Mouse (Mus musculus): ENCODE measurements at regions not wholly inside any gene's neighbourhood (a gene's known extent, or its start where the extent isn't known, plus 50 kb on each side); places are given as distances from the start of the nearest gene placed in this dataset.

DNA sequence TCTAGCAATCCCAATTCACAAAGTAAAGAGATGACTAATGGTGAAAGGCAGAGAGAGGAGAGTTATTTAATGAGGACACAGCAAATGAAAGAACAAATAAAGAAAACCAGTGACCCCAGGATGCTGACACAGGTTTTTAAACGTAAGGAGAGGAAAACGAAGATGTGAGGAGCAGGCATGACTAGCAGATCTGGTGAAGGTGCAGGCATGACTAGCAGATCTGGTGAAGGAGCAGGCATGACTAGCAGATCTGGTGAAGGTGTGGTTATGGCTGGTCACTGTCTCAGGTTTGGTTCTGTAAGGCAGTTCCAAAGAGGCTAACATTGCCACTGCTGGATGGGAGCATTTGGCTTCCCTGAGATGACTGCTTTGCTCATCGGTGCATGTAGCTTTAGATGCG is 57.0 kb downstream of the Mbl2 start:
- DNase-seq (ENCODE audit: low spot score in 2 of 2) = no peak

DNA sequence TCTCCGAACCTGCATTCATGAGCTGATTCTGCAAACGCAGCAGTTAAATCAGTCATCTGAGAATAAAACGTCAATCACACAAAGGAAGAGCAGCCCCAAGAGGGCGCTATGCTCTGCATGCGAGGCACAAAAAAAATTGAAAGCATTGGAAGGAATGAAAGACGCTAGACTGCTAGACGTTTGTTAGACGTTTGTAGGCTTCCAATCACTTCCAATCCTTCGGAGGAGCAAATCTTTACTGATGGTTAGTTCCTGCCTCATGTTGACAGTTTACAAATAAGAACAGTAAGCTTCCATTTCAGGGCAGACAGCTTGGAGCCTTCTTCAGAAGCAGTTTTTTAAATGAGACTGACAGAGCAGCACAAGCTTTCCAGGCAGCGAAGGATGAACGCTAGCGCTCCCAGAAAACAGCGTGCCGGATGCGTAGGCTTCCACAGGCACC is 62.5 kb downstream of the Mbl2 start:
- no peak for DNase-seq (ENCODE audit: low spot score in 2 of 2)

DNA sequence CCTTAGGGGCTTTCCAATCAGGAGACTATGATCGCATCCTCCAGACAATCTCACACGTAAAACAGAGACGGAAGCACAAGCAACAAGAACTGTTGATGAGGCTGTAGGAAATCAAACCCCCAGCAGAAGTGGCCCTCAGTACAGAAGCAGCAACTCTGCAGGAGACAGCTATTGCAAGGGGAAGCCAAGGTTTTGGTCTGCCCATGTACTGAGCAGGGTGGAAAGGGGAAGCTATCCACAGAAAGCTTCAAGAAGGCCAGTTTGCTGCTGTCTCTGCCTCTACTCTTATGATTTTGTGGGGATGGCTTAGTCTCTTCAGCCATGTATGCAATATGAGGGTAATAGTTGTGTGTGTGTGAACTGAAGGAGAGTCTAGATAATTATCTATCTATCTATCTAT is 63.3 kb downstream of the Mbl2 start:
- no peak for DNase-seq (ENCODE audit: low spot score in 2 of 2)

DNA sequence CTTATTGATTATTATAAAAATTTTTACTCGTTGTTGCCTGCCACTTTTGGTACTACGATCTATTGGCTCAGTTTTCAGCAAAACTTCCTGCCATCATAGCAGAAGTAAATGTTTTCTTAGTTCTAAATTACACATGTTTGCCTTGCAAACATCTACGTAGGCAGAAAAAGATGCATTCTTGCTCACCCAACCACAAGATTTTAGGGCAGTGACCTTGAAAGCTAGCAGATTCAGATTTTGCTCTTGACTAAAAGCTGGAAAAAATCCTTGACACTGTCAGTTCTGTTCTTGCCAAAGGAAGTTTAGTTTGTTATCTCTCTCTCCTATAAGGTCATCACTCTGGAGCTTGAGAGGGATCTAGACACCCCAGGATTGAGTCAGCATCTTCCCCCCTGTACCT is 66.8 kb downstream of the Mbl2 start:
- no peak for DNase-seq (ENCODE audit: low spot score in 2 of 2)

DNA sequence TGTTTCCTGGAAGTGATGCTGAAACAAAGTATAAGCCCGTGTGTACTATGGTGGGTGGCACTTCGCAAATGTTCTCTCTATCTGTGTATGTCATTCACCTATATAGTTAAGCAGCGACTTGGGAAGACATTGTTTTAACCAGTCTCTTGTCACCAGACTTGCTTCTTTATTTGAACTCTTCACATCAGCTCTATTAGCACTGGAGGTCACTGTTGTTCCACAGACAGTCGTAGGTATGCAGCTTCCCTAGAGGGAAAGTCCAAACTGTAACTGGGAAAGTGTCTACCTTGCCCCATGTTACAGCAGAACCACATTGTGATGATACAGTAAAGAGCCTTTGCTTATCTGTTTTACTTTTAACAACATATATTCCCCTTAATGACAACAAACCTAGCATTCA is 69.5 kb downstream of the Mbl2 start:
- no peak for DNase-seq (ENCODE audit: low spot score in 2 of 2)

DNA sequence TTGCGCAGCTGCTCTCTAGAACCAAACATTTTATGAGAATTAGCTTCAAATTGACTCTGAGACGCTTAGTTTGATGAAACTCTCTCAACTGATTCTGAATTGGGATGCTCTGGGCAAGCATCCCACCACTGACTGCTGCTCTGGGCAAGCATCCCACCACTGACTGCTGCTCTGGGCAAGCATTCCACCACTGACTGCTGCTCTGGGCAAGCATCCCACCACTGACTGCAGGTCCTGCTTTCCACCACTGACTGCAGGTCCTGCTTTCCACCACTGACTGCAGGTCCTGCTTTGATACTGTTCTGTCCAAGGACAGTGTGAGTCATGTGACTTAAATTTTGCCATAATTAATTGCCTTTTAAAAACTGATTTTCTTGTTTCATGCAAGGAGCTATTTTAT is 73.6 kb downstream of the Mbl2 start:
- no peak for DNase-seq (ENCODE audit: low spot score in 2 of 2)

DNA sequence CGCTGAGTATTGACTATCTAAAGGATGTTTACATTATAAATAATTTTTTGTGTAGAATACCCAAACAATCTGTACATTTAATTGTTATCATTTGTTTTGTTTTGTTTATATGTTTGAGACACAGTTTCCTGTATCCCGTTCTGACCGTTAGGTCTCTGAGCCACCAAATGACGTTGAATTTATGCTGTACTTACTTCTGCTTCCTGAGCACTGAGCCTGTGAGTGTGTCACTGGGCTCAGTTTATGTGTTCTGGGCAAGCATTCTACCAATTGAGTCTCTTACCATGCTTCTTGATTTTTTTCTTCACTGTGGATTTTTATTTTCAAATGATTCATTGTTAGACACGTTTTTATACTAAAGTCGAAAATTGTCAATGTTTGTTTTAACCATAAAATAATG is 74.2 kb downstream of the Mbl2 start:
- DNase-seq (ENCODE audit: low spot score in 2 of 2) = no peak

DNA sequence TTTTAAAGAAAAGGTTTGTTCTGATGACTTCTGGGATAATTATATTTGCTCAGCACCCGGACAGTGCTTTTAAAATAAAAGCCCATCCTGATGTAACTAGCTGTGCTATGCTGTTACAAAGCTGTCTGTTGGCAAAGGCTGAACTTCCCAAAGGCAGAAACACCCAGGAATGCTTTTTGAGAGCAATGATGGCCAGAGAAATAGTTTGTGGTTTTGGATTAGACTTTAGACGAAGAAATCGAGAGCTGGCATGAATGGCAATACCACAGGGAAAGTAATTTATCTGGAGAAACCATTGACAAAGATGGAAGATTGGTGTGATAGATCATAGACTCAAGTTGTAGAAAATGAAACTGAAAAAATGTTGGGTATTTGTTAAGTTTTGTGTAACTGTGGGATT is 84.6 kb downstream of the Mbl2 start:
- DNase-seq (ENCODE audit: low spot score in 2 of 2) = no peak

DNA sequence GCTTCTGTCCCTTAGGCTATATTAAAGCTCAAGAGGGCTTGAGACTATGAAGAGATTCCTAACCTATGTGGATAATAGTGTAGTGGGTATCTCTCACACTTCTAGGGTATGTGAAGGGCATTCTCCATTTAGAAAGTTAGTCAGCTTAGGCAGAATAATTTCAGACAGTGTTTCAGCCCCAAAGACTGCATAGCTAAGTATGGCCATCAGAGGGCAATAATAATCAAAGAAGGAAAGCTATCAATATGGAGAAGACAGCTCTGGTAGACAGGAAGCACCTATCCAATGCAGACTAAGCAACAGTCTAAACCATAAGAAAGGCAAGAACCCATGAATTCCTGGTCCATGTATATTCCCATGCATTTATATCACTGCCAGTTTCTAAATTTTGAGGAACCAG is 95.0 kb downstream of the Mbl2 start:
- no peak for DNase-seq (ENCODE audit: low spot score in 2 of 2)

DNA sequence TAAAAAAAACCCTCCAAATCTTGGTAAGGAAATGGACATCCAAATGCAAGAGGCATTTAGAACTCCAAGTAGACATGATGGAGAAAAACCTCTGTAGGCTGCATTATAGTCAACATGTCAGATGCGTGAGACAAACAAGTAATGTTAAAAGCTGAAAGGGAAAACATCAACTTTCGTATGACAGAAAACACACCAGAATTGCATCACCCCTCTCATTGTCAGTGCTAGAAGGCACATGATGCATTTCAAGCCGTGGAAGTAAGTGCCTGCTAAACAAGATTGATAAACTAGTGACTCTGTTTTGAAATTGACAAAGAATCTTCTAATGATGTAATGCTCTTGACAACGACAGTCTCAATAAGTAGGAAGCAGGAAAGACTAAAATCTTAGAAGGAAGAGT is 96.1 kb downstream of the Mbl2 start:
- no peak for DNase-seq (ENCODE audit: low spot score in 2 of 2)

DNA sequence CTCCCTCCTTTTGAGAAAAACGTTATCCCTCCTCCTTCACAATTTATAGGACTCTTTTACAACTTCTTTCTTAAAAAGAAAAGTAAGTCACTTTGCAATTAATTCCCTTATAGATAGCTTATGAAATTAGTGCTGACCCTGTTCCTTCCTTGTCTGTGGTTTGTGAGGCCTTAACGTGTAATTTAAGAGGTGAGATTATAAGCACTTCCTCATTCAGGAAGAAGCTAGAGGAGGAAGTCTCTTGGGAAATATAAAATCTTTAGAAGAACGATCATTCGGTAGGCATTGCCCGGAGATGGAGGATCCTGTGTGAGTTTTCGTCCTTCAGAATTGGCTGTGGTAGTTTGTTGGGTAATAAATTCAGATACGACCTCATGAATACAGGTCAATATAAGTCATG is 98.0 kb downstream of the Mbl2 start:
- DNase-seq (ENCODE audit: low spot score in 2 of 2) = no peak

DNA sequence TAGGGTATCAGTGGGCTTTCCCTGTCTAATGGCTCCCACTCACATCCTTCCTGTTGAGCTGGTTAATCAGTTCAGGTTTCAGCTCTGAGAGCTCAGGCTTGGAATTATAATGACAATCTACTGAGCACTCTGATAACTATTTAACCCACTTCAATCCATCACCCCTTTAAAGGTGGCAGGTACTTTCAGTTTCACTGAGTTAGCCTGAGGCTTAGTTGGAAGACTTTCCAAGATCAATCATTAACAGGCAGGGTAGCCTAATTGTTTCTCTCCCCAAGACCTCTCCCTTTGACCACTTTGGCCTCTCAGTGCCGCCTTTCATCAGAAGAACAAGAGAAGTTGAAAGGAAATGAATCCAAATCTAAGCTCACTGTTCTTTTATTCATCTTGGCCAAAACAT is 99.1 kb downstream of the Mbl2 start:
- DNase-seq (ENCODE audit: low spot score in 2 of 2) = no peak

DNA sequence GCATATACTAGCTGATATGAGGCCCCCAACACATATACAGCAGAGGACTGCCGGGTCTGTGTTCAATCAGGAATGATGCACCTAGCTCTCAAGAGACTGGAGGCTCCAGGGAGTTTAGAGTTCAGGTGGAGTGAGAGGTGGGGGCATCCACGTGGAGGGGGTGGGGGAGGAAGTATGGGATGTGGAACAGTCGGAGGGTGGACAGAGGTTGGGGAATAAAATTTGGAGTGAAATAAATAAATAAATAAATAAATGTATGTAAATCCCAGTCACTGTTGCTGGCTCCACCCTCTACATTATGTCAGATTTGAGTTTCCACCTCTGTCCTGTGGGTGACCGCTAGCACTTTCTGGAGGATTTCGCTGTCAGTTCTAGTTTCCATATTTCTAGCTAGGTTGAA is 111.7 kb downstream of the Mbl2 start:
- no peak for DNase-seq (ENCODE audit: low spot score in 2 of 2)

DNA sequence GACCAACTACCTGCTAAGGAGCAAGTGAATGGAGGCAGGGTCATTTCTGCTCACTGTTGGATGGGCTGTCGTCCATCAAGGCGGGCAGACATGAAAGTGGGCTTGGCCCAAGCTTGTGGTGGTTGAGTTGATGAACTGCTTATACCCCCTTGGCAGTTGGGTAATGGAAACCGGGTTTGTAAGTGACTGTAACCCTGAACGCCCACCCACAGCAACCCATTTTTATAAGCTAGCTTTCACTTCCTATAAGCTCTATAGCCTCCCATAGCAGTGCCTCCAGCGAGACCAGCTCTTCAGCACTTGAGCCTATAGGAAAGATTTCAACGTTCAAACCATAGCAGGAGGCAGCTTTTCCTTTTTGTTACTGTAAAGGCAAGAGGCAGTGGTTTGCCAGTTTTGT is 116.2 kb downstream of the Mbl2 start:
- DNase-seq (ENCODE audit: low spot score in 2 of 2) = no peak

DNA sequence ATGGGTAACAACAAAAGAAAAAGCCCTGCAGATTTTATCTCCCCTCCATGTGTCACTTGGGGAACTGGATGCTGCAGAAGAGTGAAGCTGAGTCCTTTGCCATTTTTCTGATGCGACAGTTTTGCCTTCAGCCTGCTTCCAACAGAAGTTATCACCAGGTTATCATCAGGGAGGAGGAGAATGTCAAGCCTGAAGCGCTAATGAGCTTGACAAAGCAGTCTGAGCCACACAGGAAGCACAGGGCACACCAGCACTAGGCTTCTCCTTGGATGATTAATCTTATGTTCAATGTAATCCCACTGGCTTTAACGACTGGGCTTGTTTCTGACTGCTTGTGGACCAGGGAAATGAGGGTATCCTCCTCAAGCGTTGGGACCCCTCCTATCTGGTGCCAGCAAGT is 122.2 kb downstream of the Mbl2 start:
- DNase-seq (ENCODE audit: low spot score in 2 of 2) = no peak

DNA sequence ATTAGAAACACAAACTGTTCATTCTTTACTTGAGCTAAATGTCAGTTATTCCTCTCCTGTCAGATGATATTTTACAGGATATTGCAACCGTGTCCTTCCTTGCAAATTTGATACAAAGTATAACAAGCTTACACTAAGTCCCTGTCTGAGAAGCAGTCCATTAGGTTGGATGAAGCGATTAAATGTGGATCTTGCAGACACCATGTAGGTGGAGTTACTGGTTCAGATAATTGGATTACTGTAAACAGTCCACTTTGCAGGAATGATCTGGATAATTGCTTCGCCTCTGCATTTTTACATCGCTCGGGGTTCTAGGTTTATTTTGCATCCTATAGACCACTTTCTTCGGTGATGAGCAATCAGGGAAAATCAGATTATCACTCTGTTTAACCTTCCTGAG is 126.2 kb downstream of the Mbl2 start:
- no peak for DNase-seq (ENCODE audit: low spot score in 2 of 2)

DNA sequence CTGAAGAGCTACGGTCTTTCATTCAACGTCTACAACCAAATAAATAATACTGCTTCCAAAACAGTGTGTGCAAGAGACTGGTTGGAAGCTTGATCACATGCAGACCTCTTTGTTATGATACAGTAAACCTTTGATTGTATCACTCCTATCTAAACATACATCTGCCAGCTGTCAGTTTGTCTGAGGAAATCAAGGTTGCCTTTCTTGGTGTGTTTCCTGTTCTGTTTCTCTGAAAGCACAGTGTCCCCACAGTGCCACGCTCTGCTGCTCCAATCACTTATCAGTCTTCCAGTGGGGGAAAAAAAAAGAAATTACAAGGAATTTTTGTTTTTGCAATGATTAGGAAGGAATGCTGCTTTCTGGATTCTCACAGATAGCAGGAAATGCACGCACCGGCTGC is 139.2 kb downstream of the Mbl2 start:
- no peak for DNase-seq (ENCODE audit: low spot score in 2 of 2)

DNA sequence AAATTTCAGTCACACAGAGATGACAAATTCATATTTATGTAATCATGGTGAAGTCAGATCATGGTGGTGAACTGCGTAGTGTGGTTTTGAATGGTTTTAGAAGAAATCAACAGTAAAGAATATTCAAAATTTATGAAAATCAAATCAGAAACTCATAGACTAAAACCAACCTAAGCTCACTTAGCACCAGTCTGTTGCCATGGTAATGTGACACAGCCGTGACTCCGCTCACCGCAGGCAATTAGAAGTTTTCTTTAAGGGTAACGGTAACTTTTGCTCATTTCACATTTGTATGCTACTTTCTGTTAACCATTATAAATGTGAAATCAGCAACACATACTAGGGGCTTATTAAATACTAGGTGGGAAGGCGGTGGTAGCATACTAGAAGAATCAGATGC is 147.0 kb downstream of the Mbl2 start:
- no peak for DNase-seq (ENCODE audit: low spot score in 2 of 2)

DNA sequence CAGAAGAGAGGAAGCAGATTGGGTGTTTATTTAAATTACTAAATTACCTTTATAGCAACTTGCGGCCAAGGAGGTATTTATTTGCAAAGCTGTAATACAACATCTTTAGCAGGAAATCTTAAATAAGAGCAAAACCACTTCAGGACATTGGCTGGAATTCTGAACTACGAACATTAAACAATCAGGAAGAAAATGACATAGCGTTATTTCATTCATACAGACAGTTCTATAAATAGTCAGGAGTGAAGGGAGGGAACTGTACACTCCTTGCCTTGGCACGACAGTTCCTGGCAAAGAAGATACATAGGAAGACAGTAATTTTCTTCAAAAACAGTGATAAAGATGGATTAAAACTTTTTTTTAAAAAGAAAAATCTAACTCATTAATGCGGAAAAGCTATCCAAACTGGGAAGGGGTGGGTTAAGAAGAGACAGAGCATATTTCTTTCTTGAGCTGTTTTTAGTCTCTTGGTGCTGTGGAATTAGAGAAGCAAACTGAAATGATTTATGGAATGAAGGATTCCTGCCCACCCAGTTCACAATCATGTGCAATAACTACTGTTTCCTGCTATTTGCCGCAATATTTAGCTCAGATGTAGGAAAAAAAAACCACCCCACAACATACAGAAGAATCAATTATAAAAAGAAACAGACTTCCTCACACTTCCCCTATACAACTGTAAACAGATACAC is 147.9 kb downstream of the Mbl2 start:
- DNase-seq (ENCODE audit: low spot score in 2 of 2) = no peak

DNA sequence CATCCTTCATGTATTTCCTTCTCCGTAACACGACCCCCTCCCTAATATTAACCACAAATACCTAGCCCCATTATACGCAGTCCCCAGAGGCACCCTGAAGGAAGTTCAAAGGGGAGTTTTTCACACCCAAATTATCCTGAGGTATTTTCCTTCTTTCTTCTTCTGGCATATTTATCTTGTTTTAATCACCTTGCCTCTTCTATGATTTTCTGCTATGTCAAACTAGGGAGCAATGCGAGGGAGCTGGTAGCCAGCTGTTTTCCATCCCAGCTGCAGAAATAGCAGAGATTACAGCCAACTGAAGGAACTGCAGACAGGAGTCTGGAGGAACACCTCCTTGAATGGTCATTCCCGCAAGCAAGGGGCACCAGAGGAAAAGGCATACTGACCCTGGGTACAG is 155.7 kb downstream of the Dkk1 start:
- DNase-seq (ENCODE audit: low spot score in 2 of 2) = no peak

DNA sequence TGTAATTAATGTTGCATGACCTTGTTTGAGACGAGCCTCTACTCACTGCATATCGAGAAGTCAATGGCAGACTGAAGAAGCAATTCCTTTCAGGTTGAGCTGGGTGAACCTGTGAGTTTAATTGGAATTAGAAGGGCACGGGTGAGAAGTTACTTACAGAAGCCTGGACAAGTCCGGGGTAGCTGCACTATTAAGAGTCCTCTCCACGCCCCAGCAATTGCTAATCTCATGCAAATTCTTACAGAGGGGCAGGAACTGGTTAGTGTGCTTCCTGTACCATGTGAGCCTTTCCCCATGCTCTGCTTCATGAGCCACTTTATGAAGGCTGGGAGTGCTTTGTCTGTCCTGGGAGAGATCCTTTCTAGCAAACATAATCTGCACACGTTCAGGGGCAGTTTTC is 142.5 kb downstream of the Dkk1 start:
- DNase-seq (ENCODE audit: low spot score in 2 of 2) = no peak

DNA sequence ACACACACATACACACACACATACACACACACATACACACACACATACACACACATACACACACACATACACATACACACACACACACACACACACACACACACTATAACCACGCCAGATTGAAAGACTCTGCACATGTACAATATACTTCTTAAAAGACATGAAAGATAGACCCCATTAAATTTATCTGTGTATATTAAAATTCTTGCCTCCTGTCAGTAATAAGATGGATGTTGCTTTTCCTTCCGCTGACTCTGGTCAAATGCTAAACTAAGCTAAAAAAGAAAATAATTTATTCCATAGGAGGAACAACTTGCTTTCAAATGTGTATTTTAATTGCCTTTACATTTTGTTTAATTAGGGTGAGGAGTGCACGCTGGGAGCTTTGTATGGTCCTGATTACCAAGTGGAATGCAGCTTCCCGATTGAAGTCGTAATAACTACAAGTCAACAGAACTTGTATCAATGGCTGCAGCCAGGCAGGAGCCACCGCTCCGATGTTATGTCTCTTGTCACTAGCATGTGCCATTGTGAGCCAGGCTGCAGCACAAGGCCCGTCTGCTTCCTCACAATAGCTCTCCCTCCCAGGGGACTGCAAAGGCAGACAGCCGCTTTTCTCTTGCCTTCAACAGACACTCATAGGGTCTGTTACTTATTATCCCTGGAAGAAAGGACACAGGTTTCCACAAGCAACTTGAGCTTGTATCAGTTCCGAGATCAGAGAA is 129.7 kb downstream of the Dkk1 start:
- DNase-seq (ENCODE audit: low spot score in 2 of 2) = no peak

DNA sequence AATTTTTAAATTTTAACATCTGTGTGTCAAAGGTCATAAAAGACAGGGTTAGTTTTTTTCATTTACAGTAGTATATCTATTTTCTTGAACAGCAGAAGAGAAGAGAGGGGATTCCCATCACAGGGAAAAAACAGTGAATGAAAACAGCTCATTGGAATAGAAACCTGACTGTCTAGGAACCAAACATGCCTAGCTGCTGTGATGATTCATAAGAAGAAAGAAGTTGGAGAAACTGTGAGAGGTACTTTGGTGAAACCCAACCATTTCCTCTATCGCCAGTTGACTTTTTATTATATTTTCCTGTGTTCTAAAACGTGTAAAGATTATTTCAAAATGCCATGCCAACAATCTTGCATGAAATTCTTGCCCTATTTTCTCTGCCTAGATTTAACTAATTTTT is 123.8 kb downstream of the Dkk1 start:
- no peak for DNase-seq (ENCODE audit: low spot score in 2 of 2)

DNA sequence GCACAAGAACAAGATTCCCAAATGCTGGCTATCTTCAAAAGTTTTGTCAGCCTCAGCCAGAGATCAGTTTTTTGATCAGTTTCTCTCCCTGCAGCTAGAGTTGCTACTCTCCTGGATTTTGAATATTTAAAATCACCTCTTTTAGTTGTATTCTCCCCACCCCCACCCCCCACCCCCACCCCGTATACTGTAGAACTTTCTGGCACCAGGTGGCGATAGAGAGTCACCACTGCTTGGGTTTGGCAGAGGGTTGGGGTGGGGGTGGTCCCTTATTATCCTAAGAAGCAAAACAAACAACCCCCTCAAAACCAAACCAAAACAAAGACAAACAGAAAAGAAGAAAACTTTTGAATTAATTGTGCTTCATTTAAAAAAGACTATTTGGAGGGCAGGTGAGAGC is 122.0 kb downstream of the Dkk1 start:
- peak in 1 of 2 experiments; percentile 19 for DNase-seq (ENCODE audit: low spot score in 2 of 2)

All from spleen, postnatal 10 days (tissue).